Mouse (Mus musculus): Measurements from ENCODE around the gene 4933416C03Rik.

Gene 4933416C03Rik

DNA sequence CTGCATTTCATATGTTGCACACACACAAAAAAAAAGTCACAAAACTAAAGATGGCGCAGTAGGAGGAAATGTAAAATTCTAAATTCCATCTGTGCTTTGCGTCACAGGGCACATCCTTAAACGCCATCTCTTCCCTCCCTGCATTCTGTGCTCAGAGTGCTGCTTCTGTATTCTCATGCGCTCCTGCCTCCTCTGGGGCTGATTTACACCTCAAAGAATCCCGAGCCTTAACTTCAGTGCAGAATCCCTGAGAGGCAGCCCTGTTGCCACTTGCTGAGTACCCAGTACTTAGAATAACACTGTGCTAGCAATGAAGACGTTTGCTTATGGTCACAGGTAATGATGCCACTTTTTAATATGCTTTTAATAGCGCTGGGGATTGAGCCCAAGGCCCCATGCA is 34.3 kb downstream of the 4933416C03Rik start:
- in situ Hi-C loops (cut with MboI, MseI), result no loop called here

DNA sequence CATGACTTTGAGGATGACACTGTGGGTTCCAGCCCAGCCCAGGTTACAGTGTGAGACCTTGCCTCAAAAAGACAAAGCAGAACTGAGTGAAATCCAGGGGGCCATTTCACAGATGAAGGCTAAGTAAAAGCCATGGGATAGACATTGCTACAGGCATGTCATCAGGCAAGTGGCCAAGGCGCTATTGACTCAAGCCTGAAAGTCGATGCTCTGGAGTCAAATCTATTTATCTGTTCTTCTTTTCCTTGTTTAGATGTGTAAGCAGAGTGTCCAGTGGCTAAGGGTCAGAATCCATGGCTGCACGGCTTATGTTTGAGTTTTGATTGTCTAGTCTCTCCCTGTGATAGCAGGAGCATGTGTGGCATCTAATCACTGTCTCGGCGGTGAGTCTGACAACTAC is 35.1 kb downstream of the 4933416C03Rik start:
- in situ Hi-C loops (cut with MboI, MseI), result no loop called here

DNA sequence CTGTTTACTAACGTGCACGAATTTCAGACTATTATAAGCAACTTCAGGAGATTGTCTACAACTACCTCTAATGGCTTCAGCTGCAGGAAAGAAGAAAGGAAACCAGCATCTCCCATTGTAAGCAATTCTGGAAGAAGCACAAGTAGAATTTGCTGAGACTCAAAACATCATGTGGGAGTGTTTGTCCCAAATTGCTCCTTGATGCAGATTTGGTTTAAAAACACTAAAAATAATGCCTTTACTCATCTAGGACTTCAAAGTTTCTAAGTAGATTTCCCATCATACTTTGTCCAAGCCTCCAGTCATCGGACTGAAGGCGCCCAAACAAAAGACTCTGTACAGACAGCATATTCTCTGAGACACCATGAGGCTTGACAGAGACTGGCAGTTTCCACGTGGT is 37.8 kb downstream of the 4933416C03Rik start:
- in situ Hi-C loops (cut with MboI, MseI), result no loop called here

Data from regulatory T cell (primary cell).